Mouse (Mus musculus) kidney, postnatal 25 days (tissue): ENCODE results near the gene Atg5.

ENCODE experiments used
- DNase-seq, 2 experiments: peaks; one replicate each; pipeline ENCODE4 v3.0.0; 2021; ENCODE audit warnings: mixed read lengths in 2 of 2

Atg5 gene

GRCm38 (mm10) chr10:44355216-44355615 lies 87.1 kb downstream of the Atg5 start:
- DNase-seq: no peak

DNA sequence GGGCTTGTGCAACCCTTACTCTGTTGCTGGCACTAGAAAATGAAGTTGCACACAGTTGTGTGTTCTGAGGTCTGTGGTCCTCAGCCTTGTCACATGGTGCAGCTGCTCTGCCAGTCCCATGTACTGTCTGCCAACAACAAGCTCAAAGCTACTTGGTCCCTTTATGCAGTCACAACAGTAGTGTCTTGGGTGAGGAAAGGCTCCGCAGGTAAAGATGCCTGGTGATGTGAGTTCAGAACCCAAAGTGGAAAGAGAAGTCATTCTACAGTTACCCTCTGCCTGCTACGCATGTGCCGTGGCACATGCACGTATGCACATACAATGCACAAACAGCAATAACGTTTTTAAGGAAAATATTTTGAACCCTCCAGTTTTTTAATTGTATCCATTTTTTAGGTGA lies 88.5 kb downstream of the Atg5 start:
- no peak for DNase-seq

- DNase-seq: peak in 1 of 2 experiments; percentile 23
Measured at GRCm38 (mm10) chr10:44357316-44357715, 89.2 kb downstream of the Atg5 start.

GRCm38 (mm10) chr10:44358816-44359215 lies 90.7 kb downstream of the Atg5 start:
- DNase-seq: no peak

DNA sequence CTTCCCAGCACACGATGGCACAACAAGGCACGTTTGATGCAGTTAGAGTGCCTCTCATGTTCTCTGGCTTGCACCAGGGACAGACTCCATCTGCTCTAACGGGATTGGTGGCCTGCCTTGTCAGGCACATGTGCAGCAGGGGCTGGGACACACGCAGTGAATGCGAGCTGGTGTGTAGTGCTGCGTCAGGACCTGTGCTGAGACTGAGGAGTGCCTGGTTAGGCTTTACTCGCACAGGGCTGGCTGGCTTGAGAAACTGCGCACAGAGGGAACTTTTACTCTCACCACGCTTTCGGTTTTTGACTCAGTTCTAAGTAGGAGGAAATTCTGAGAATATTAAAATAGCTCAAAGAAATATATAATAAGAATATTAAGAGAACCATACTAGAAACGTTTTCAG lies 92.5 kb downstream of the Atg5 start:
- DNase-seq: no peak

GRCm38 (mm10) chr10:44362435-44362834 lies 94.3 kb downstream of the Atg5 start:
- DNase-seq: no peak

GRCm38 (mm10) chr10:44362846-44363245 lies 94.7 kb downstream of the Atg5 start:
- DNase-seq: no peak

DNA sequence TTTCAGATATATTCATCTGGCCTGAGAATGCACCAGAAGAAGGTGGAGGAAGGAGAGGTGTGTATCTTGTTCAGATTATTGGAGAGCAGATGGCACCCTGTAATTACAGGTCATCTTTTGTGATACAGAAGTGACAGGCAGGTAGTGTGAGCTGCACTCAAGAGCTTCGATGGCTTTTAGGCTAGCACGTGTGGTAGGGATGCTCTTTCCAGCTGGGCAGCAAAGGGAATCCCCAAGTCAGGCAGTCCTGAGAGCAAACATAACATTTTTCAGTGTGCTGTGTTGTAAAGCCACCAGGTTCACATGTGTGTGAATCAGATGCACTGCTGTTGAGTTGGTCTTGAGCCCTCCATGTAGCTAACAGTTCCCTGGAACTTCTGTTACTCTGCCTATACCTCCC lies 98.0 kb downstream of the Atg5 start:
- DNase-seq: no peak

GRCm38 (mm10) chr10:44367043-44367442 lies 98.9 kb downstream of the Atg5 start:
- no peak for DNase-seq

GRCm38 (mm10) chr10:44368596-44368995 lies 100.4 kb downstream of the Atg5 start:
- no peak for DNase-seq

DNA sequence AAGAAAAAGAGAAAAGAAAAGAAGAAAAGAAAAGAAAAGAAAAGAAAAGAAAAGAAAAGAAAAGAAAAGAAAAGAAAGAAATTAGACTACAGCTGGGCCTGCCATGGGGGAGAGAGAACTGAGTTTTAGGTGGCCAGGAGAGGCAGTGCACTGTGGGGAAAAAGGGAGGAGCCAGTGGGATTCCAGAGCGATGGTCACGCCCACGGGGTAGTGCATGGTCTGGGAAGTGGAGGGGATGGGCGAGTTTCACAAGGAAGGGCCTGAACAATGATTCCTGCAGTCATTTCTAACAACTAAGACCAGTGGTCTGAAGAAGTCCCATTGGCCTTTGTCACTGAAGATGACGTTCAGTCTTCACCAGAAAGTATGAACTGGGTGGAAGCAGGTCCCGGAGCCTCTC lies 102.5 kb downstream of the Atg5 start:
- no peak for DNase-seq

DNA sequence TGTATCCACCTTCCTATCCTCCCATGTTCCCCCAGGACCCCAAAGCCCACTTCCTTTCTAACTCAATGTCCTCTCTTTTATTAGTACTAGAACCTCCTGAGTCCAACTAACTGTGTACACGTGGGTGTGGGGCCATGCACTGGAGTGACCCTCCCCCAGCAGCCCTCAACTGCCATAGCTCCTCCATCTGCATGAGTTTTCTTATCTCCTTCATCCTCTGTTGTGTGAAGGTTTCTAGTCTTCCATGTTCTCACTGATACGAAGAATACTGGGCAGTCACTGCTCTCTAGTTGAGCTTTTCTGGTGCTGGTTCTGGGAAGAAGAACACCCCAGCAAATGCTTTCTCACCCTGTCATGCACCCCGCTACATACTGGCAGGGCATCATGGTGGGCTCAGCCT lies 104.1 kb downstream of the Atg5 start:
- no peak for DNase-seq

- no peak for DNase-seq
Measured at GRCm38 (mm10) chr10:44374678-44375077, 106.5 kb downstream of the Atg5 start.

GRCm38 (mm10) chr10:44375501-44375900 lies 107.3 kb downstream of the Atg5 start:
- no peak for DNase-seq

- no peak for DNase-seq
Measured at GRCm38 (mm10) chr10:44377821-44378220, 109.7 kb downstream of the Atg5 start.

GRCm38 (mm10) chr10:44378403-44378802 lies 110.2 kb downstream of the Atg5 start:
- no peak for DNase-seq

DNA sequence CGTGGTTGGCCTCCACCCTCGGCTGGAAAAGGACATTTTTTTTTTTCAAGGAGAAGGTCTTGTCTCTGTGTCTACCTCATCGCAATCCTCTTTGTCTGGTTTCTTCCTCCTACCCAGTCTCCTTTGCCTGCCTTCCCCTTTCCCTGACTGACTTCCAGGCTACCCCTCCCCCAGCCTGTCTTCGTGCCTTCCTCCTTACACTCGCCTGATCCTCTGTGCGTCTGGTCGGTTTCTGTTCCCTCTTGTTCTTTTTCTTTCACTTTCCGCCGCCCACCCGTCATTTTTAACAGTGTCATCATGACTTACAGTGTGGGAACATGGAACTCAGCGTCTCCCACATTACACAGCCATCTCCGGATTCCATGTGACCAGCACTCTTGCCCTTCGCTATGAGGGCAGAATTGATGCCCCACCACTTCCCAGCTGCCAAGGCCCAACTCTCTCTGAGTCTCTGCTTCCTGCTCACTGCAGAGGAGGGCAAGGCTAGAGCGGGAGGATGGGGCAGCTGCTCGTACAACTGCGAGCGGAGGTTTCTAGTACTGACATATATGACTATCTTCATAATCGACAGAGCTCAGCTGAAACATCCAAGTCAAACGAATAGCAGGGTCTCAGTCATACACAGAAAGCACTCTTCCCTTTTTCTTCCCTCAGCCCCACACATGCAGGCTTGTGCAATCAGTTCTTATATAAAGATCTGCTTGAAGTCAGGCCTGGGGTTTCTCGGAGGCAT lies 112.5 kb downstream of the Atg5 start:
- peak; percentile 36 to 52 for DNase-seq

DNA sequence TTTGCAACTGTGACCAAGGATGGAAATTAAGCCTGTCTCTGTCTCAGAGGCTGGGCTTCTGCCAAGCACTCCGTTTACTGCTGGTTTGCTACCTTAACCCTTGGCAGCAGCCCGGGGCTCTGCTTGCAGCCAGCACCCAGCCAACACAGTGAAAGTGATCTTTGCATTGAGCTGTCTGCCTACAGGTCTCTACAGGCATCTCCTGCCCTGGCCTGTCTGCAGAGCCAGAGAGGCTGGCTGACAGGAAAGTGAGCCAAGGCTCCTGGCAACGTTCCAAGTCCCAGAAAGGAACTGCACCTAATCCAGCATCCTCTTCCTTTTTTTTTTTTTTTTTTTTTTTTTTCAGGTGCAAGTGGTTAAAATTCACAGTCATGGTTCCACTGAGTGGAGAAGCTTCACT lies 113.2 kb downstream of the Atg5 start:
- DNase-seq: peak; percentile 76 to 79

- DNase-seq: no peak
Measured at GRCm38 (mm10) chr10:44381948-44382347, 113.8 kb downstream of the Atg5 start.

GRCm38 (mm10) chr10:44383213-44383612 lies 115.1 kb downstream of the Atg5 start:
- no peak for DNase-seq

DNA sequence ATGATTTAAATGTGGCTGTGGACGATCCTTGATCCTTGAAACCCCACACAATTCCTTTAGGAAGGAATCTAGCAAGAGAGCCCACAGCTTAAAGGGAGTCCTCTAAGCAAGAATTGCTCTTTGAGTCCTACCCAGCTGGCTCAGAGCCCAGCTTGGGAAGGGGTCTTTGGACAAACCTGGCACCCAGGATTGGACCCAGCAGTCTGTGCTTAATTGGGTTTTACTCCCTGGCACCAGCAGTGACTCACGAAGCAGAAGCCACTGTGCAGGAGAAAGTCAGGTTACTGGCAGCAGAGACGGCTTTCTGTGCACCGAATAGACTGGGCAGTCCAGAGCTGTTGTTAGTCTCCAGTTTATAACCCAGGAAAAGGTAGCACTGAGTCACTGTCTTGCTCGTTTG lies 117.1 kb downstream of the Atg5 start:
- DNase-seq: no peak

GRCm38 (mm10) chr10:44388706-44389233 lies 120.6 kb downstream of the Atg5 start:
- DNase-seq: no peak

DNA sequence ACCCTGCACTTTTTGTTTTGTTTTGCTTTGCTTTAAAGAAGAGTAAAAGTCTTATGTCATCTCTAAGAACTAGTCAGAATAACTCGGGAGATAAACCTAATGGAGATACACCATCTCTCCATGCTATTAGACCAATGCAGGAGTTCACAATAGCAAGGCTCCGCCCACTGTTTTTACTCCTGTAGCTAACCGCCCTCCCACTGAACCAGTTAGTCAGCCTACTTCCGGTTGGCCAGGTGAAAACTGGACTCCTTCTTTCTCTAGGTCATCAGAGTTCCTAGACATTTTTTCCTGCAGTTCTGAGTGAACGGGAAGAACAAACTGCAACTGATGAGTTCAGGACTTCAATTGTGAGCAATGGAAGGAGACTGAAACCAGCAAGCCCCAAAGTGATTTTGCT lies 122.1 kb downstream of the Atg5 start:
- DNase-seq: no peak

DNA sequence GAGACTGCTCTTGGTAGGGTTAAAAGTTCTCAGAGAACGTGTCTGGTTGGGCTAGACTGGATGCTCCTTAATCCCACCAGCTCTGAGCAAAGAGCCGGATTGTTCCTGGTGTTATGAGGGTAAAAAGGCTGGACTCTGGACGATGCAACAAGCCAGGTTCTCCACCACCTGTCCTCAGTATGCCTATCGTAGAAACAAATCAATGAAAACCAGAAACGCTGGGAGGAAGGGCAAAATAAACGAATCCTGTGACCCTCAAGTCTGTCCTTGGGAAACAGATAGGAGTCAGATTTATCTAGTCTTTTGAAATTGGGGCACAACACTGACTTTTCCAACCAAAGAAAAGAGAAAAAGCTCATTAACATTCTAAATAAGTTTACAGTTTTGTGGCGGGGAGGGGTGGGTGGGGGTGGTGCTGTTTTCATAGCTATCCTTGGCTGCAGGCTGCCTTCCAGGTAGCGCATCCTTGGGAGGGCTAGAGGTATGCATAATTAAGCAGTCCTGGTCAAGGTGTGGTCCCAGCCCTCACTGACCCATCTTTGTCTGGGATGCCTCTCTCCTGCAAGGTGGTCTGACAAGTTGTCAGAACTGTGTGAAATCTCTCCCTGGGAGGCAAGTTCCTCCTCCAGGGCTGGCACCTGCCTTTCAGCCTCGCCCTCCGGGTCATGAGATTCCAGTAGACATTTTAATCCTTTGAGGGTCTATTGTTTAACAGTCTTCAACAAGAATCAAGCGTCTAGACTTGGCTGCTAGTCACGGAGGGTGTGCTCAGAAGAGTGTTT lies 123.5 kb downstream of the Atg5 start:
- no peak for DNase-seq
